Comparison of ENCODE assay signal across 9 mouse cellular contexts in genomic region chr4:129541868-129542591, GRCm38 (mm10). TPM values are rescaled to one million over a fixed set of nuclear protein-coding genes. Genes with fewer than 3 reads are reported as not detected.
A peak's percentile ranks its signal among the peaks of the same experiment; 100 is the strongest.
DNase-seq lines count a peak whose midpoint lies in the region; ATAC-seq and TF ChIP-seq lines count a peak whose summit lies in the region.
"Had no signal": no experiment of that assay in that cellular context is flagged by ENCODE, and none has a peak within 500 bp of the region (broad histone marks: within the 10 kb centered on the region; RNA-seq: fewer than 3 reads in every experiment).

No protein-coding gene starts in this region.

- peaks cover 5 to 17% of the 10 kb centered on the region in 2 experiments for H3K4me1 ChIP-seq in MEL (ENCODE audit: control insufficient read depth in 1 of 2, insufficient read depth in 2 of 2, low read length in 2 of 2)
- H3K4me1 ChIP-seq in heart, postnatal 0 days (ENCODE audit: control insufficient read depth, insufficient read depth), result peaks cover 13% of the 10 kb centered on the region
- peaks cover 7% of the 10 kb centered on the region for H3K4me1 ChIP-seq in limb, embryonic 14.5 days (ENCODE audit: control insufficient read depth, insufficient read depth, low read length)

- peak overlapping the region; percentile 62 for H3K27ac ChIP-seq in MEL (ENCODE audit: control insufficient read depth, low read depth, low read length)
- H3K27ac ChIP-seq in heart, postnatal 0 days (ENCODE audit: low read depth), result peak overlapping the region; percentile 76
- H3K27ac ChIP-seq in limb, embryonic 14.5 days (replicated peaks; ENCODE audit: low read depth, low read length), result peak overlapping the region; percentile 77

- peak in 1 of 2 experiments; percentile 88; a peak in 2 of 4 replicates for TF ChIP-seq POLR2A in MEL (IDR thresholded peaks at IDR 0.05; ENCODE audit: control insufficient read depth in 1 of 2, insufficient read depth in 1 of 2, low read depth in 1 of 2, low read length in 2 of 2, poor library complexity in 1 of 2)
- TF ChIP-seq POLR2A in limb, embryonic 14.5 days (IDR thresholded peaks at IDR 0.05; ENCODE audit: borderline replicate concordance, extremely low read depth, insufficient read depth, insufficient read length), result no peak

- WGBS in heart, postnatal 0 days, result 1% methylated on average over 30 of the region's 30 CpGs
- WGBS in limb, embryonic 14.5 days, result 0% methylated on average over 26 of the region's 30 CpGs

- H3K9me3 ChIP-seq in MEL (replicated peaks; ENCODE audit: insufficient read depth, low read length), result no peaks in the 10 kb centered on the region
- H3K9me3 ChIP-seq in heart, postnatal 0 days (replicated peaks; ENCODE audit: control insufficient read depth, low read length), result no peaks in the 10 kb centered on the region
- H3K9me3 ChIP-seq in limb, embryonic 14.5 days (ENCODE audit: control insufficient read depth, low read length), result no peaks in the 10 kb centered on the region

- ATAC-seq in heart, postnatal 0 days (ENCODE audit: insufficient read depth, low read depth), result peak; percentile 3; the same call in 1 of the 2 replicates
- ATAC-seq in limb, embryonic 14.5 days (ENCODE audit: low FRiP score, low read depth), result no peak

- H3K79me2 ChIP-seq in MEL (ENCODE audit: control insufficient read depth, insufficient read depth, low read length, poor library complexity), result peaks cover 31% of the 10 kb centered on the region

- peak overlapping the region; percentile 79 for H3K4me2 ChIP-seq in heart, postnatal 0 days (ENCODE audit: low read depth, low read length)
- peak overlapping the region; percentile 85 for H3K4me2 ChIP-seq in limb, embryonic 14.5 days (replicated peaks; ENCODE audit: low read depth, low read length, severe bottlenecking)

- H3K4me3 ChIP-seq in MEL (ENCODE audit: control insufficient read depth in 1 of 2, insufficient read depth in 1 of 2, low read depth in 2 of 2, low read length in 2 of 2), result peak overlapping the region; percentile 89 to 93
- H3K4me3 ChIP-seq in heart, postnatal 0 days (ENCODE audit: low read depth, low read length), result peak overlapping the region; percentile 85
- H3K4me3 ChIP-seq in limb, embryonic 14.5 days (replicated peaks; ENCODE audit: low read length), result peak overlapping the region; percentile 83

- peaks cover 0 to 19% of the 10 kb centered on the region in 2 experiments; a peak in 3 of 4 replicates for H3K36me3 ChIP-seq in MEL (ENCODE audit: control insufficient read depth in 1 of 2, insufficient read depth in 2 of 2, low read length in 2 of 2)
- peaks cover 5% of the 10 kb centered on the region; the same call in 1 of the 2 replicates for H3K36me3 ChIP-seq in heart, postnatal 0 days (replicated peaks; ENCODE audit: control insufficient read depth, insufficient read depth, low read length)
- peaks cover 10% of the 10 kb centered on the region for H3K36me3 ChIP-seq in limb, embryonic 14.5 days (ENCODE audit: control insufficient read depth, insufficient read depth, low read length)

- TF ChIP-seq EP300 in MEL (IDR thresholded peaks at IDR 0.05; ENCODE audit: low read depth in 1 of 2, low read length in 2 of 2), result no peak
- TF ChIP-seq EP300 in heart, postnatal 0 days (IDR thresholded peaks at IDR 0.05; ENCODE audit: low read depth), result no peak

- no peak for TF ChIP-seq RAD21 in MEL (IDR thresholded peaks at IDR 0.05; ENCODE audit: low read depth, low read length)

- peak; percentile 27 for DNase-seq in adrenal gland, adult 2 months
- DNase-seq in adrenal gland, postnatal 4 days (ENCODE audit: low spot score in 2 of 2), result no peak
- DNase-seq in MEL (ENCODE audit: low read depth, low spot score), result peak; percentile 68
- peak; percentile 16 to 26 for DNase-seq in cerebellum, postnatal 36 days
- no peak for DNase-seq in heart, postnatal 0 days (ENCODE audit: low spot score)
- peak; percentile 12 for DNase-seq in limb, embryonic 14.5 days (ENCODE audit: low spot score)
- DNase-seq in naive thymus-derived CD4-positive, alpha-beta T cell, adult 2 months (ENCODE audit: low read depth), result peak; percentile 65
- peak; percentile 54 for DNase-seq in thymus, postnatal 4 days

- H3K27me3 ChIP-seq in MEL (ENCODE audit: control insufficient read depth in 1 of 2, insufficient read depth in 2 of 2, low read length in 2 of 2), result no peaks in the 10 kb centered on the region
- H3K27me3 ChIP-seq in heart, postnatal 0 days (ENCODE audit: control insufficient read depth, insufficient read depth, low read length), result no peaks in the 10 kb centered on the region
- no peaks in the 10 kb centered on the region for H3K27me3 ChIP-seq in limb, embryonic 14.5 days (ENCODE audit: control insufficient read depth, insufficient read depth, low read length)

- H3K9ac ChIP-seq in MEL (ENCODE audit: control insufficient read depth, low read depth, low read length, poor library complexity, severe bottlenecking), result peak overlapping the region; percentile 81
- peak overlapping the region; percentile 89 for H3K9ac ChIP-seq in heart, postnatal 0 days (replicated peaks; ENCODE audit: low read depth, low read length)
- H3K9ac ChIP-seq in limb, embryonic 14.5 days (ENCODE audit: low read depth, low read length, severe bottlenecking), result peak overlapping the region; percentile 79

- peak; percentile 25 to 47 (median 26) for TF ChIP-seq CTCF in MEL (IDR thresholded peaks at IDR 0.05 in 2 of 3, conservative IDR thresholded peaks at IDR 0.05 in 1 of 3; ENCODE audit: control insufficient read depth in 1 of 3, insufficient read depth in 1 of 3, low read depth in 2 of 3, low read length in 3 of 3, poor library complexity in 1 of 3, severe bottlenecking in 1 of 3)
- TF ChIP-seq CTCF in heart, postnatal 0 days (IDR thresholded peaks at IDR 0.05; ENCODE audit: low read depth), result peak; percentile 17; the same call in 1 of the 2 replicates

TF ChIP-seq in MEL, 35 proteins besides CTCF, POLR2A, EP300 and RAD21 (continues in another document):
- TF ChIP-seq MYC (IDR thresholded peaks at IDR 0.05; ENCODE audit: low read depth, low read length), result no peak
- 0 out of 2 replicates have a peak, but pooled peaks have one; percentile 4 for TF ChIP-seq CHD1 (IDR thresholded peaks at IDR 0.05; ENCODE audit: low read depth, low read length)

RNA-seq across cellular contexts. Expression of gene Hdac1, which starts 0.5 kb away (rescaled TPM):
- total RNA-seq in adrenal gland, adult 2 months (2021), result 10 to 100 TPM; 44.4 to 53.9 TPM
- polyA plus RNA-seq in adrenal gland, adult 2 months (2012; rRNA removed), result 17.2 and 18.4 TPM in 2 replicates
- 10 to 100 TPM; 74.9 to 84.8 TPM for total RNA-seq in adrenal gland, postnatal 4 days (2021)
- total RNA-seq in MEL (2012; rRNA removed), result 38.9 and 47.9 TPM in 2 replicates
- polyA plus RNA-seq in MEL (2012; ENCODE audit: insufficient read depth in 1 of 2, insufficient read length in 2 of 2, low read depth in 1 of 2, low replicate concordance in 2 of 2, missing spikeins in 1 of 2), result 100 to 1,000 TPM; 108 to 185 TPM
- 25.8 and 34.5 TPM in 2 replicates for total RNA-seq in heart, postnatal 0 days (2014; rRNA removed; ENCODE audit: low replicate concordance)
- 73.6 and 77.9 TPM in 2 replicates for polyA plus RNA-seq in heart, postnatal 0 days (2015; fragmentation: Nextera tagmentation; extraction: Ambion mirVana)
- polyA plus RNA-seq in limb, embryonic 14.5 days (2012; rRNA removed), result 209 and 212 TPM in 2 replicates
- 201 and 225 TPM in 2 replicates for polyA plus RNA-seq in limb, embryonic 14.5 days (2014; fragmentation: Nextera tagmentation; extraction: Ambion mirVana)

RNA-seq across cellular contexts. Expression of gene Marcksl1, which starts 28.6 kb away (rescaled TPM):
- 10 to 100 TPM; 39.8 to 46.4 TPM for total RNA-seq in adrenal gland, adult 2 months (2021)
- 48.8 and 67.4 TPM in 2 replicates for polyA plus RNA-seq in adrenal gland, adult 2 months (2012; rRNA removed)
- total RNA-seq in adrenal gland, postnatal 4 days (2021), result 100 to 1,000 TPM; 157 to 183 TPM
- total RNA-seq in MEL (2012; rRNA removed), result 25.3 and 26.9 TPM in 2 replicates
- polyA plus RNA-seq in MEL (2012; ENCODE audit: insufficient read depth in 1 of 2, insufficient read length in 2 of 2, low read depth in 1 of 2, low replicate concordance in 2 of 2, missing spikeins in 1 of 2), result 10 to 100 TPM in 1 of 2 experiments, not detected in 1; 62.7 TPM
- total RNA-seq in heart, postnatal 0 days (2014; rRNA removed; ENCODE audit: low replicate concordance), result 183 and 192 TPM in 2 replicates
- 135 and 138 TPM in 2 replicates for polyA plus RNA-seq in heart, postnatal 0 days (2015; fragmentation: Nextera tagmentation; extraction: Ambion mirVana)
- 563 and 613 TPM in 2 replicates for polyA plus RNA-seq in limb, embryonic 14.5 days (2012; rRNA removed)
- polyA plus RNA-seq in limb, embryonic 14.5 days (2014; fragmentation: Nextera tagmentation; extraction: Ambion mirVana), result 648 and 776 TPM in 2 replicates

RNA-seq across cellular contexts. Expression of gene Lck, which starts 31.4 kb away (rescaled TPM):
- 1 to 10 TPM; 3.2 to 4.1 TPM for total RNA-seq in adrenal gland, adult 2 months (2021)
- polyA plus RNA-seq in adrenal gland, adult 2 months (2012; rRNA removed), result 1.2 and 1.7 TPM in 2 replicates
- total RNA-seq in adrenal gland, postnatal 4 days (2021), result 1 to 10 TPM; 8.7 to 9.7 TPM
- 2.7 and 3.6 TPM in 2 replicates for total RNA-seq in MEL (2012; rRNA removed)
- polyA plus RNA-seq in MEL (2012; ENCODE audit: insufficient read depth in 1 of 2, insufficient read length in 2 of 2, low read depth in 1 of 2, low replicate concordance in 2 of 2, missing spikeins in 1 of 2), result 1 to 10 TPM in 1 of 2 experiments, not detected in 1; 6.9 TPM
- total RNA-seq in heart, postnatal 0 days (2014; rRNA removed; ENCODE audit: low replicate concordance), result 2.0 and 8.9 TPM in 2 replicates
- 0.71 and 0.99 TPM in 2 replicates for polyA plus RNA-seq in heart, postnatal 0 days (2015; fragmentation: Nextera tagmentation; extraction: Ambion mirVana)
- 9.9 and 10.3 TPM in 2 replicates for polyA plus RNA-seq in limb, embryonic 14.5 days (2012; rRNA removed)
- polyA plus RNA-seq in limb, embryonic 14.5 days (2014; fragmentation: Nextera tagmentation; extraction: Ambion mirVana), result 6.3 and 6.8 TPM in 2 replicates

RNA-seq across cellular contexts. Expression of gene Fam167b, which starts 36.3 kb away (rescaled TPM):
- 10 to 100 TPM; 29.6 to 31.1 TPM for total RNA-seq in adrenal gland, adult 2 months (2021)
- polyA plus RNA-seq in adrenal gland, adult 2 months (2012; rRNA removed), result 53.7 and 75.5 TPM in 2 replicates
- 10 to 100 TPM; 30.9 to 33.5 TPM for total RNA-seq in adrenal gland, postnatal 4 days (2021)
- not detected in 2 replicates for total RNA-seq in MEL (2012; rRNA removed)
- not detected for polyA plus RNA-seq in MEL (2012; ENCODE audit: insufficient read depth in 1 of 2, insufficient read length in 2 of 2, low read depth in 1 of 2, low replicate concordance in 2 of 2, missing spikeins in 1 of 2)
- total RNA-seq in heart, postnatal 0 days (2014; rRNA removed; ENCODE audit: low replicate concordance), result 4.6 and 6.2 TPM in 2 replicates
- polyA plus RNA-seq in heart, postnatal 0 days (2015; fragmentation: Nextera tagmentation; extraction: Ambion mirVana), result 6.1 and 6.2 TPM in 2 replicates
- 7.3 and 8.2 TPM in 2 replicates for polyA plus RNA-seq in limb, embryonic 14.5 days (2012; rRNA removed)
- 4.1 and 5.3 TPM in 2 replicates for polyA plus RNA-seq in limb, embryonic 14.5 days (2014; fragmentation: Nextera tagmentation; extraction: Ambion mirVana)

RNA-seq across cellular contexts. Expression of gene Fam229a, which starts 51.0 kb away (rescaled TPM):
- total RNA-seq in adrenal gland, adult 2 months (2021), result not detected
- 1.0 and 2.1 TPM in 2 replicates for polyA plus RNA-seq in adrenal gland, adult 2 months (2012; rRNA removed)
- total RNA-seq in adrenal gland, postnatal 4 days (2021), result not detected
- not detected in 2 replicates for total RNA-seq in MEL (2012; rRNA removed)
- not detected for polyA plus RNA-seq in MEL (2012; ENCODE audit: insufficient read depth in 1 of 2, insufficient read length in 2 of 2, low read depth in 1 of 2, low replicate concordance in 2 of 2, missing spikeins in 1 of 2)
- total RNA-seq in heart, postnatal 0 days (2014; rRNA removed; ENCODE audit: low replicate concordance), result not detected in 2 replicates
- 0.22 and 0.52 TPM in 2 replicates for polyA plus RNA-seq in heart, postnatal 0 days (2015; fragmentation: Nextera tagmentation; extraction: Ambion mirVana)
- polyA plus RNA-seq in limb, embryonic 14.5 days (2012; rRNA removed), result 0.15 TPM in 1 of 2 replicates, not detected in the other
- not detected in 2 replicates for polyA plus RNA-seq in limb, embryonic 14.5 days (2014; fragmentation: Nextera tagmentation; extraction: Ambion mirVana)
- total RNA-seq: layer of hippocampus, postnatal 25 days had no signal

Comparison
In these comparisons a context has a peak if more than half of its experiments do, and no peak if none do; other contexts are left out.
1. DNase-seq: peak in adrenal gland, adult 2 months (single experiment), MEL (single experiment), cerebellum, postnatal 36 days (2 of 2), limb, embryonic 14.5 days (single experiment), naive thymus-derived CD4-positive, alpha-beta T cell, adult 2 months (single experiment) and thymus, postnatal 4 days (single experiment); none in adrenal gland, postnatal 4 days (0 of 2) and heart, postnatal 0 days (single experiment).
2. Peak in every context shown above with its lines, with median percentiles within 50 percentile points of each other: H3K27ac ChIP-seq, H3K4me3 ChIP-seq and H3K9ac ChIP-seq.